Mouse (Mus musculus): ENCODE data around the gene Fam43a.

- TF ChIP-seq GATA1 (IDR thresholded peaks at IDR 0.05; ENCODE audit: low read length) (no peak), TAL1 (IDR thresholded peaks at IDR 0.05; ENCODE audit: low read length) (no peak)
Observed at GRCm38 (mm10) chr16:30614705-30615317, 15.3 kb downstream of the Fam43a start.
